Comparison of ENCODE assay signal across 30 mouse cellular contexts in genomic region chr16:33246526-33246925, GRCm38 (mm10).
"Had no signal": no experiment of that assay in that cellular context is flagged by ENCODE, and none has a peak within 500 bp of the region (broad histone marks: within the 10 kb centered on the region; RNA-seq: fewer than 3 reads in every experiment).

No protein-coding gene starts in this region.

- ATAC-seq: hindbrain, embryonic 16.5 days; inflammation-experienced regulatory T-cells, adult 6 months; intestine, embryonic 15.5 days; intestine, postnatal 0 days; liver, postnatal 0 days had no signal

- H3K27ac ChIP-seq: heart, adult 2 months; heart, embryonic 13.5 days; heart, embryonic 15.5 days; hindbrain, embryonic 10.5 days; hindbrain, embryonic 12.5 days; hindbrain, embryonic 14.5 days; intestine, embryonic 15.5 days; kidney, embryonic 15.5 days; kidney, postnatal 0 days; layer of hippocampus, adult 2 months; left cerebral cortex, adult 2 months; limb, embryonic 10.5 days; limb, embryonic 12.5 days; liver, embryonic 13.5 days; liver, embryonic 15.5 days had no signal

- DNase-seq: gastrocnemius, postnatal 14 days; gastrocnemius, postnatal 36 days; heart, adult 11 months; heart, adult 2 months; heart, postnatal 4 days; kidney, adult 18-20 months; kidney, adult 9 months; kidney, postnatal 14 days; kidney, postnatal 36 days; liver; liver, embryonic 13.5 days; liver, postnatal 0 days had no signal

- H3K9ac ChIP-seq: heart, embryonic 13.5 days; heart, embryonic 15.5 days; hindbrain, embryonic 12.5 days; hindbrain, embryonic 14.5 days; intestine, embryonic 15.5 days; kidney, embryonic 15.5 days; limb, embryonic 12.5 days; liver, embryonic 13.5 days; liver, embryonic 15.5 days; liver, postnatal 0 days had no signal

- H3K4me3 ChIP-seq: heart, adult 2 months; heart, embryonic 13.5 days; heart, embryonic 15.5 days; hindbrain, embryonic 10.5 days; hindbrain, embryonic 12.5 days; intestine, embryonic 15.5 days; kidney, embryonic 15.5 days; layer of hippocampus, adult 2 months; left cerebral cortex, adult 2 months; limb, embryonic 10.5 days; limb, embryonic 12.5 days; liver, embryonic 13.5 days; liver, embryonic 15.5 days had no signal

- H3K27me3 ChIP-seq: heart, embryonic 13.5 days; heart, embryonic 15.5 days; hindbrain, embryonic 12.5 days; intestine, embryonic 15.5 days; kidney, embryonic 15.5 days; limb, embryonic 12.5 days; liver, embryonic 13.5 days; liver, embryonic 15.5 days had no signal

- H3K4me1 ChIP-seq: hindbrain, embryonic 12.5 days; intestine, embryonic 15.5 days; limb, embryonic 10.5 days had no signal

- H3K9me3 ChIP-seq: heart, embryonic 13.5 days; heart, embryonic 15.5 days; hindbrain, embryonic 10.5 days; hindbrain, embryonic 12.5 days; intestine, embryonic 15.5 days; kidney, embryonic 15.5 days; limb, embryonic 10.5 days; limb, embryonic 12.5 days; liver, embryonic 13.5 days; liver, embryonic 15.5 days had no signal

- H3K4me2 ChIP-seq: heart, embryonic 11.5 days; heart, embryonic 13.5 days; heart, embryonic 15.5 days; hindbrain, embryonic 12.5 days; hindbrain, embryonic 14.5 days; intestine, embryonic 15.5 days; kidney, embryonic 15.5 days; limb, embryonic 12.5 days; liver, embryonic 11.5 days; liver, embryonic 13.5 days; liver, embryonic 15.5 days had no signal
